Mouse (Mus musculus): ENCODE data around the gene Zkscan7. TPM values are rescaled to one million over a fixed set of nuclear protein-coding genes. Genes with fewer than 3 reads are reported as not detected.

The Zkscan7 gene
- polyA plus RNA-seq, 1 experiment from 2014 or later, result 2.0 TPM

DNA sequence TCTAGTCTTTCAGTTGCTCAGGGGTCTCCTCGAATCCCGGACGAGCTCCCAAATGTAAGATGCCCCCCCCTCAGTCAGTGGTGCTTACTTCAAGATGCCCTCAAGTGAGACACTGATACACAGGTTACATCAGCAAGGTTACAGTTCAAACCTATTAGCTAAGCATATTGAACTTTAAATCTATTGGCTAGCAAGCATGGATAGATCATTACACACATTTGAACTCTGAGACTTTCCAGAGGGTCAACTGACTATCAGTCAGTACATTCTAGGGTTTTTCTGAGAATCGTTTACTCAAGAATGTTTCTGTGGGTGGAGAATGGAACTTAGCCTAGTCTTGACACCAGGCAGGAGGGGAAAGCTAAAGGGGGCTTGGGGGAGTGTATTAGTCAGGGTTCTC lies 12.9 kb upstream of the Zkscan7 start:
- ATAC-seq (ENCODE audit: low FRiP score, low TSS enrichment), result no peak
- no peak overlapping the region for H3K27ac ChIP-seq (replicated peaks)
- TF ChIP-seq CTCF (IDR thresholded peaks at IDR 0.05; ENCODE audit: low read depth), result no peak
- TF ChIP-seq EP300 (optimal IDR thresholded peaks at IDR 0.05), result no peak
- DNase-seq (ENCODE audit: low spot score), result no peak
- no peak overlapping the region for H3K4me3 ChIP-seq (ENCODE audit: low read depth, low read length)
- H3K36me3 ChIP-seq (ENCODE audit: control insufficient read depth, insufficient read depth, low read length), result no peaks in the 10 kb centered on the region
- H3K4me2 ChIP-seq (replicated peaks; ENCODE audit: low read depth), result no peak overlapping the region
- WGBS, result 84% methylated on average over 4 of the region's 4 CpGs
- no peaks in the 10 kb centered on the region for H3K27me3 ChIP-seq (ENCODE audit: control insufficient read depth, insufficient read depth, low read length)
- H3K9ac ChIP-seq (ENCODE audit: low read length), result no peak overlapping the region
- H3K9me3 ChIP-seq (ENCODE audit: control insufficient read depth, low read length), result no peaks in the 10 kb centered on the region
- no peaks in the 10 kb centered on the region for H3K4me1 ChIP-seq (replicated peaks; ENCODE audit: control insufficient read depth, insufficient read depth)

- no peak overlapping the region for H3K4me3 ChIP-seq (ENCODE audit: low read depth, low read length)
- no peak overlapping the region for H3K27ac ChIP-seq (replicated peaks)
- ATAC-seq (ENCODE audit: low FRiP score, low TSS enrichment) (0 out of 2 replicates have a peak, but pooled peaks have one; percentile 28), DNase-seq (ENCODE audit: low spot score) (no peak)
- H3K36me3 ChIP-seq (ENCODE audit: control insufficient read depth, insufficient read depth, low read length), result no peaks in the 10 kb centered on the region
- no peak overlapping the region for H3K9ac ChIP-seq (ENCODE audit: low read length)
- TF ChIP-seq EP300 (optimal IDR thresholded peaks at IDR 0.05) (no peak), CTCF (IDR thresholded peaks at IDR 0.05; ENCODE audit: low read depth) (no peak)
- H3K4me2 ChIP-seq (replicated peaks; ENCODE audit: low read depth), result no peak overlapping the region
- H3K9me3 ChIP-seq (ENCODE audit: control insufficient read depth, low read length), result no peaks in the 10 kb centered on the region
- no peaks in the 10 kb centered on the region for H3K4me1 ChIP-seq (replicated peaks; ENCODE audit: control insufficient read depth, insufficient read depth)
- WGBS, result 66% methylated on average over 1 of the region's 1 CpGs
- no peaks in the 10 kb centered on the region for H3K27me3 ChIP-seq (ENCODE audit: control insufficient read depth, insufficient read depth, low read length)
Measured at GRCm38 (mm10) chr9:122874653-122875052, 10.8 kb upstream of the Zkscan7 start.

DNA sequence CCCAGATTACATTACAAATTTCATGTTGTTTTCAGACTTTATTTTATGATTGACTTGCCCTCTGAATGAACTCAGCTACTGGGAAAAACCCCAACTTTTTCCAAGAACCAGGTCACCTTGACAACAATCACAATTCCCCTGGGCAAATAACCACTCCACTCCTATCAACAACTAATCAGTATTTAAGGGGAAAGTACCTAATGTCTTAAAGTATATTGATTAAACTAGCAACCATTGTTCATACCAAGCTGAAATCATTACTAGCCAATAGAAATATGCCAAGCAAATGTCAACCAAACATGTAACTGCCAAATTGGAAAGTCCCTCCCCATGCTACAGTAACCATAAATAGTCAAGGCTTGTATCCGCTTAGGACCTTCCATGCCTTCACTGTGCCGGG lies 10.3 kb upstream of the Zkscan7 start:
- no peak overlapping the region for H3K4me3 ChIP-seq (ENCODE audit: low read depth, low read length)
- H3K9ac ChIP-seq (ENCODE audit: low read length), result no peak overlapping the region
- no peaks in the 10 kb centered on the region for H3K27me3 ChIP-seq (ENCODE audit: control insufficient read depth, insufficient read depth, low read length)
- no peak overlapping the region for H3K4me2 ChIP-seq (replicated peaks; ENCODE audit: low read depth)
- ATAC-seq (ENCODE audit: low FRiP score, low TSS enrichment) (peak; percentile 87), DNase-seq (ENCODE audit: low spot score) (peak; percentile 37)
- H3K4me1 ChIP-seq (replicated peaks; ENCODE audit: control insufficient read depth, insufficient read depth), result no peaks in the 10 kb centered on the region
- TF ChIP-seq EP300 (optimal IDR thresholded peaks at IDR 0.05), result no peak
- no peak for TF ChIP-seq CTCF (IDR thresholded peaks at IDR 0.05; ENCODE audit: low read depth)
- H3K27ac ChIP-seq (replicated peaks), result no peak overlapping the region
- no peaks in the 10 kb centered on the region for H3K36me3 ChIP-seq (ENCODE audit: control insufficient read depth, insufficient read depth, low read length)
- H3K9me3 ChIP-seq (ENCODE audit: control insufficient read depth, low read length), result no peaks in the 10 kb centered on the region
- WGBS, result 70% methylated on average over 2 of the region's 2 CpGs

GRCm38 (mm10) chr9:122886372-122887179 lies 1.1 kb downstream of the Zkscan7 start:
- peak; percentile 71 for DNase-seq (ENCODE audit: low spot score)

DNA sequence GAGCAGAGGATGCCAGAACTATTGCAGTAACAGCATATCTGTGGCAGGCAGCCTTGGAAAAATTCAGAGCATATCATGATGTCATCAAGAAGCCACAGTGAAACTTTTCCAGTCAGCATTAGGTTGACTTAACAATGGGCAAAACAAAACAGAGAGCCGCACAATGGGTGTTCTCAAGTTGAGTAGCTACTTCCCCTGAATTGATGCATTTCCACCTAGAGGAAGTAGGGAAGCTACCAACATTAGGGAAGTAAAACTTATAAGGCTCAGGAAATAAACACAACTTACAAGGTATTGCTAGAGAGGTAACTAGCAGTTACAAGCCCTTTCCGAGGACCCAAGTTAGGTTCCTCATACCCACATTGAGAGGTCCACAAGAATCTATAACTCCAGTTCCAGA lies 15.6 kb downstream of the Zkscan7 start:
- no peak for ATAC-seq (ENCODE audit: low FRiP score, low TSS enrichment)
- WGBS, result 91% methylated on average over 2 of the region's 2 CpGs
- no peak overlapping the region for H3K27ac ChIP-seq (replicated peaks)
- H3K4me1 ChIP-seq (replicated peaks; ENCODE audit: control insufficient read depth, insufficient read depth), result no peaks in the 10 kb centered on the region
- H3K4me2 ChIP-seq (replicated peaks; ENCODE audit: low read depth), result no peak overlapping the region
- H3K9me3 ChIP-seq (ENCODE audit: control insufficient read depth, low read length), result no peaks in the 10 kb centered on the region
- no peak overlapping the region for H3K9ac ChIP-seq (ENCODE audit: low read length)
- H3K4me3 ChIP-seq (ENCODE audit: low read depth, low read length), result no peak overlapping the region
- H3K36me3 ChIP-seq (ENCODE audit: control insufficient read depth, insufficient read depth, low read length), result no peaks in the 10 kb centered on the region
- no peak for TF ChIP-seq EP300 (optimal IDR thresholded peaks at IDR 0.05)
- no peak for TF ChIP-seq CTCF (IDR thresholded peaks at IDR 0.05; ENCODE audit: low read depth)
- no peaks in the 10 kb centered on the region for H3K27me3 ChIP-seq (ENCODE audit: control insufficient read depth, insufficient read depth, low read length)
- no peak for DNase-seq (ENCODE audit: low spot score)

More at GRCm38 (mm10) chr9:122886372-122887179, 1.1 kb downstream of the Zkscan7 start:
- peak; percentile 90 for ATAC-seq (ENCODE audit: low FRiP score, low TSS enrichment)
- Histone ChIP-seq H3K9me3 (ENCODE audit: control insufficient read depth, low read length) (no peaks in the 10 kb centered on the region), H3K27ac (replicated peaks) (peak overlapping the region; percentile 45; the same call in 1 of the 2 replicates), H3K36me3 (ENCODE audit: control insufficient read depth, insufficient read depth, low read length) (no peaks in the 10 kb centered on the region), H3K4me1 (replicated peaks; ENCODE audit: control insufficient read depth, insufficient read depth) (0 out of 2 replicates have a peak, but pooled peaks cover 3% of the 10 kb centered on the region), H3K4me3 (ENCODE audit: low read depth, low read length) (peak overlapping the region; percentile 75), H3K9ac (ENCODE audit: low read length) (peak overlapping the region; percentile 80), H3K4me2 (replicated peaks; ENCODE audit: low read depth) (peak overlapping the region; percentile 87), H3K27me3 (ENCODE audit: control insufficient read depth, insufficient read depth, low read length) (no peaks in the 10 kb centered on the region)
- 7% methylated on average over 54 of the region's 54 CpGs for WGBS
- no peak for TF ChIP-seq EP300 (optimal IDR thresholded peaks at IDR 0.05)
- TF ChIP-seq CTCF (IDR thresholded peaks at IDR 0.05; ENCODE audit: low read depth), result no peak
